Mouse (Mus musculus) urinary bladder, postnatal 4 days (tissue): ENCODE results near the gene Pappa.

ENCODE experiments used
- DNase-seq, 2 experiments: peaks; one replicate each; pipeline ENCODE4 v3.0.0; 2021 to 2022; ENCODE audit warnings: low spot score in 2 of 2

Pappa gene

GRCm38 (mm10) chr4:65123741-65124224 is at the start of gene Pappa:
TSS of gene Pappa (plus strand) at chr4:65124174.
- DNase-seq = no peak

DNA sequence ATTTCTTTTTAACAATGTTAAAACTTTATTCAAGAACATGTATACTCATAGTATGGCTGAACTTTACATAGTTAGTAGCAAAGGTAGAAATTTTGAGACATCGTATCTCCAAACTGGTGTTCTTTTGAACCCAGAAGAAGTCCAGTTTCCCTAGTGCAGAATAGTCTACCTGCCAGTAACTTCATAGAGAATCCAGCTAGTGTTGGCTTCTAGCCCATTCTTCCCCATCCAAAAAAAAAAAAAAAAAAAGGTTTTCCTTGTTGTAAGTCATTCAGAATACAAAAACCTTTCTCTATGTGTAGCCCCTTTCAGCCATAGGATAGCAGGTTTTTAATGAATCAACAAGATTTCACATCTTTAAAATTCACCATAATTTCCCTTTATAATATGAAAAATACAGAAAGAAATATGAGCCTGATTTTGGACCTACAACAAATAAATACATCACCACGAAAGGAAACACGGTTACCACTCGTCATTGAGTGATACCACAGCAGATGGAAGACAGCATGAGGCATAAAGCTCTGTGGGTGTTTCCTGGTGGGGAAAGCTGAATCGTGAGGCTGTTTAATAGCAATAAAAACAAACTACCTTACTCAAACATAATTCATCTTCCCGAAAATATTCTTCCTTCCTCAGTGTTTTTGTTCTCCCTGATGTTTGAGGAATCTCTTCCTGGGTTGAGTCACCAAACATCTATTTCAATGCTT is 45.9 kb upstream of the Pappa start:
- DNase-seq = no peak

- DNase-seq = no peak
Measured at GRCm38 (mm10) chr4:65086864-65087263, 37.1 kb upstream of the Pappa start.

DNA sequence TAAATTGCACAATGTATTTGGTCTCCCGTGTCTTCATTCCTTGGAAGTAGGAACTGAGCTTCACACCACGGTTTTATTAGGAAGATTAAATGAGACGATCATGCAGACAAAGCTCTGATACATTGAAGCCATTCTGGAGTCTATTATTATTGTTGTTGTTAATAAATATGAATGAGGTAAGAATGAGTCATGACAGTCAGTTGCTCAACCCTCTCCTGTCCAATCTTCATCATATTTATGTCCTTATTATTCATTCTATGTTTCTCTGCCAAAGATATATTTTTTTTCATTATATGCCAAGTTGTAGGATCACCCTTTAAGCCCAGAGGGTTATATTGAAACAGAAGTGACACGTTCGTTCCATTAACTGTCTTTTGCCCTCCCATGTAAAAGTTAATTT is 36.4 kb upstream of the Pappa start:
- no peak for DNase-seq

DNA sequence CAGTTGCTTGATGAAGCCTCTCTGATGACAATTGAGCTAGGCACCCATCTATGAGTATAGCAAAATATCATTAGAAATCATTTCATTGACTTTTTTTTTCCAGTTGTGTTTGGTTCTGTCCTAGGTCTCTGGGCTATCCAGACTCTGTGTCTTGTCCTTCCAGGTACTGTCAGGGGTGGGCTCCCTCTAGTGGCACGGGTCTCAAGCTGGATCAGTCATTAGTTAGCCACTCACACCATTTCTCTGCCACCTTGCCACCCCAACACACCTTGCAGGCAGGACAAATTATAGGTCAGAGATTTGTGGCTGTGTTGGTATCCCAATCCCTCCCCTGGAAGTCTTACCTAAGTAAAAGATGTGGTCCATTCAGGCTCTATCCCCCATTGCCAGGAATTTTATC is 31.8 kb upstream of the Pappa start:
- no peak for DNase-seq

DNA sequence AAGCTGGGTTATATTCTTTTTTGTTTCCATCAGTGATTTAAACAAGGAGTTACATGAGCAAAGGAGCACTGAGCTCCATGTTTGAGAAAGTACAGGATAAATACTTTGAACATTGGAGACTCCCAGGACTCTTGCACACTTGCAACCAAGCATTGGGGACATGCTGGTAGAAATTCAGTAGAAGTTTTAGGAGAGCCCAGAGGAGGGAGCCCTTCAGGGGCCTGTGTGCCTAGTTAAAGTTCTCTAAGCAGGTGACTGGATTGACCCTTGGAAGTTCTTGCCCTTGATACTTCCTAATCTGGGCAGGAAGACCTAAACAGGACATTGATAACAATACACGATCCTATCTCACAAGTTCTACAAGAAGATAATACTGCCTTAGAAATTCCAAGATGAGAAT is 3.6 kb upstream of the Pappa start:
- no peak for DNase-seq

GRCm38 (mm10) chr4:65122841-65123240 is 1.1 kb upstream of the Pappa start:
- no peak for DNase-seq

GRCm38 (mm10) chr4:65124369-65125151 is 586 bp downstream of the Pappa start:
- peak in 1 of 2 experiments; percentile 21 for DNase-seq

DNA sequence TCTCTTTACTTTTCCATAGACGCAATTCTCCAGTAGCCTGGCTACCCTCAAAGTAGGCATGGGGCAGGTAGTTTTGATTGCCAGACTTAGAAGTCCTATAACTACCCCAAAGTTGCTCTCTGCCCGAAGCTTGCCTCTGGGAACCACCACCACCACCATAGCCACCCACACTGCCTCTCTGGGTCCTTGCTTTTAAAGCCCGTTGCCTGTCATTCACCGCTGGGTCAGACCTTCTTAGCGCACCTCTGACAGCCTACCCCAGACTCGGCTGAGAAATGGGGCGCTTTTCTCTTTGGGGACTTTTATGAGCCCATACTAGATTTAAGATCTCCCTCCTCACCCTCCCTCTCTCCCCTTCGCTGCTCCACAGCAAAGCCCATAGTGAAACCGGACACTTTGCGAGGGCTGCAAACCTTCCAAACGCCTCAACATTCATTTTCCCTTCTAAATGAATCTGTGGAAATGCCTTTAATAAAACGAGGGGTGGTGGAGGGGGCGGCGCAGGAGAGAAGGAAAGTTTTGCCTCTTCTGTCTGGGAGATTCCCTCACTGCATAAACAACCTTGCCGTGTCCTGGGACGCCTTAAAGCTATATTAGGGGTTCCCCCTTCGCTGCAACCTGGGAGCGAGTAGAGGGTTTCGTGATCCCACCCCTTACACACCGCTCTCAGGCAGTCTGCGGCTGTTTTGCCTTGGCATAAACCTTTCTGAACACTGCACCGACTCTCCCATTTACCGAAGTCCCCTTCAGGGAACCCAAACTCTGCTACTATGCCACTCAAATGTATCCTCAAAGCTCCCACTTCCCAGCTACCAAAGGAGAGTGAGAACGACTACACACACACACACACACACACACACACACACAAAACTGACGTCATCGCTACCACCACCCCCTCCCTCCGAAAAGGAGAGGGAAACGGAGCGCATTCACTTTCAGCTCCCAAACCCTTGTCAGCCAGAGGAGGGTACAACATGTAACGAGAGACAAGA is 1.7 kb downstream of the Pappa start:
- DNase-seq = peak; percentile 48 to 63

DNA sequence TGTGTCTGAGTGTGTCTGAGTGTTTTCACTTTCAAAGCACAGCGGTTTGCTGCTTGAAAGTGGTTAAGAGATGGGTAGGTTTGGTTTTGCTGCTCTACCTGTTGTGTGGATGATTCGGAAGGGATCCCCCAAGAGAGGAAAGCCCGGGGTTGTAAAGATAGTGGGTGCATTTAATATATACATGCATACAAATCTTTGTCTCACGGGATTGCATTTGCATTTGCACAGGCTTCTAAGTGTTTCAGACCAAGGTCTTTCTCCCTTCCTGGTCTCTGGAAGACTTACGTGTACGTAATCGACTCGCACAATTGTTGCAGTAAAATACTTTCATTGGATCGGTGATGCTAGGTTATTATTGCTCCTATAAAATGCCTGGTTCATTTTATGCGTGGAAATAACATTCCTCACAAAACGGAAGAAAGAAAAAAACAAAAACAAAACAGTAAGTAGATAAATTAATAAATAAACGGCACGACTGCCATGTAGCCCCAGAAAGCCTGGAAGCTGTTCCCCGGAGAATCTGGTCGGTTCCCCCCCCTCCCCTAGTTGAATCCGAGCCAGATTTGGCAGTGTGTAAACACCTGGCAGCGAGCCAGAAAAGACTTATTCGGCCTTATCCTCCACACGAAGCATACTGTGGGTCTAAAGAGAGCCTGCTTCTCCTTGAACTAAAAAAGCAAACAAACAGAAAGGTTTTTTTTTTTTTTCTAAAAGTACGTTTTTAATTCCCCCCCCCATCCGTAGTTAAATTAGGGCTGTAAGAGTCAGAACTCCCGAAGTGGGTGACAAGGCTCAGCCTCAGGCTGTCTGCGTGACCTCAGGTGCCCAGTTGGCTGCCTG is 2.7 kb downstream of the Pappa start:
- peak; percentile 44 to 77 for DNase-seq

- no peak for DNase-seq
Measured at GRCm38 (mm10) chr4:65127291-65127590, 3.3 kb downstream of the Pappa start.

- no peak for DNase-seq
Measured at GRCm38 (mm10) chr4:65132657-65133056, 8.7 kb downstream of the Pappa start.

- no peak for DNase-seq
Measured at GRCm38 (mm10) chr4:65134358-65134757, 10.4 kb downstream of the Pappa start.

DNA sequence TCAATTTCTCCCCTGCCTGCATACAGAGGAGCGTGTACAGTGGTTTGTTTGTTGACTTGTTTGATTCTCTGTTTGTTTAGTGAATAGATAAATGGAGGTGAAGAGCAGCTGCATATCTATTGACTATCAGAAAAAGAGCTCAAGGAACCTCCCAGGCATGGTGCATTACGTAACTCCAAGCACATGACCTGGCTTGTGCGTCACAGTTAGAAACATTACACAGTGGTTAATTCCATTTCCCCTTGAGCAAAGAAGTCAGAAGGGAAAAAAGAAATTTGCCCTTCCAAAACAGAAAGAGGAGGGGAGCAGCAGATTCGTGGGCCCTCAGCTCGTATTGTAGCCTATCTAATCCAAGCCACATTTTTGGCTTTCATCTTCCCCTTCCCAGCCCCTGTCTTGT is 11.1 kb downstream of the Pappa start:
- no peak for DNase-seq

DNA sequence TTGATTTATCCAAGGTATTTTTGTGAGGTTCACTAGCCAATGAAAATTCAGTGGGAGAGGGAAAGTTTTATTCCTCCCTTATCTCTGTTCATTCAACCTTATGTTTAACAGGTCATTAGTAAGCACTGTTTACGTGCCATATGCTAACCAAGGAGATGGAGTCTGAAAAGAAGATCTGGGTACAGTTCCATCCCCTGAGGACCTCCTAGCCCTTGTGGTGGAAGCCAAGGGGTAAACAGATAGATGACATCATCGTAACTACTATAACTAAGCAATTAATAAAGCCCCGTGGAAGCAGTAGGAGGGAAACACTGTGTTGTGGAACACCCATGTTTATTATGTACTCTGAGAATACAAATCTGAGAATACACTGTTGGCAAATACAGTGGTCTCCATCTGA is 12.6 kb downstream of the Pappa start:
- no peak for DNase-seq

DNA sequence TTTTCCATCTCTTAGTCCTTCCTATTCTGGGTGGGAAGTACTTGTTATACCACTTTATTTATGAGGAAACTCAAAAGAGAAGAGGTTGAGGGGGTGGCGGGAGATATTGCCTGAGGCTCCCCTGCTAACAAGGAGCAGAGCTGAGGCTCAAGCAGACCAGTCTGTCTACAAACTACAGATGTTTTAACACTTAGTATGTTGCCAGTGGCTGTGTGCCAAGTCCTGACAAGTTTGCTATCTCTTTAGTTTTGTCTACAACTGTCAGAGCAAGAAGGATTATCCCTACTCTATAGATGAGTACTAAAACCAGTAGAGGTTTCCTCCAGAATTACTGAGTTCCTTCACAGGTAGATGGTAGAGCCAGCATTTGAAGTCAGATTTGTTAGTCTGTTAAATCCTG is 23.0 kb downstream of the Pappa start:
- DNase-seq = no peak

DNA sequence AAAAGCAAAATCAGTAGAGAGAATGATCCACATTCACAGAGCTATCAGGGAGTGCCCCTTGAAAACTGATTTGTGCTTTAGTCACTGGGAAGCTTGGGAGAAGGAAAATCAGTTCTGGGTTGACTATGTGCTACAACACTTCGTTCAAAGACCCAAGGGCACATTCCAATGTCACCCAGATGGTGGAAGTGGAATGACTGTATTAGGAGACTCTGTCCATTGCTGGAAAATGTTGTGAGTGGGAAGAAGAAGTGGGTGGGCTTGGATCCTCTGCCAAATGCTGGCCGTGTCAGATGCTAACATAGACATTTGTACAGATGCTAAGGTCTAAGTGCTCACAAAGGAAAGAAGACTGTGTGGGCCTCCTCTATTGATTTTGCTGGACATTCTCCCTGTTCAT is 29.6 kb downstream of the Pappa start:
- DNase-seq = no peak

DNA sequence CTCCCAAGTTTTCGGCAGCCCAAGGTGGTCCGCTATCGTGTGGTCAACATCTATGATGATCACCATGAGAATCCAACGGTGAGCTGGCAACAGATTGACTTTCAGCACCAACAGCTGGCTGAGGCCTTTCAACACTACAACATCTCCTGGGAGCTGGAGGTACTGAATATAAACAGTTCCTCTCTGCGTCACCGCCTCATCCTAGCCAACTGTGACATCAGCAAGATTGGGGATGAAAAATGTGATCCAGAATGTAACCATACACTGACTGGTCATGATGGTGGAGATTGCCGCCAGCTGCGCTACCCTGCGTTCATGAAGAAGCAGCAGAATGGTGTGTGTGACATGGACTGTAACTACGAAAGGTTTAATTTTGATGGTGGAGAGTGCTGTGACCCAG is 32.3 kb downstream of the Pappa start:
- no peak for DNase-seq

DNA sequence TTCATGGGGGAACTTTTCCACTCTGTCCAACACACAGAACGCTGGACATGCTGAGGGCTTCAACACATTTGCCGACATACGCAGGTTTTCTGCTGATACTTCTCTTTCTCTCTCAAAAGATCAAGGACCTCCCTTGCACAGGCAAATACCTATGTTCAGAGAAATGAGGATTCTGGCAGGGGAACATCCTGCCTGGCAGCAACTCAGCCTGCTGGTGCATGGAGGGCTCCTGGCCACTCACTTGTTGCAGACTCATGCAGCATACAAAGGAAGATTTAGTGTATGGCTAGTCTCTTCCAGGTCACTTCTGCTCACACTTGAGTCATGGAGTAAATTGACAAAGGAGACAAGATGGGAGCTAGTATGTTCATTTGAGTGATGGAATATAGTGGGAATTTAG is 34.7 kb downstream of the Pappa start:
- DNase-seq = no peak

DNA sequence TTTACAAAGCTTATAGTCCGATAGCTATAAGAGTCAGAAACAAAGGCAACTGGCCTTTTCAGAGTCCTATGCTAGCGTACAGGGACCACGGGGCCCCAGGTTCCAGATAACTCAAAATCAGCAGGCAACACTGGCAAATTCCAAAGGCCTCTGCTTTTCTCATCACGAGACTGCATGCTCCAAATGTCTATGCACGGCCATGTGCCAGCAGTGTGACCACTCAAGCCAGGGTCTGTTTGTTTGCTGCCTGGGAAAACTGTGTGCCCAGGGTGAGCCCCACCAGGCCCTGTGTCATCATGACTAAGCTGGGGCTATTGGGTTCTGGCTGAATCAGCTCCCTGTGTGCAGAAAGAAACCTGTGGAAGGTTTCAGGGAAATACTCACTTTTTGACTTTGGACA is 35.5 kb downstream of the Pappa start:
- DNase-seq = no peak

DNA sequence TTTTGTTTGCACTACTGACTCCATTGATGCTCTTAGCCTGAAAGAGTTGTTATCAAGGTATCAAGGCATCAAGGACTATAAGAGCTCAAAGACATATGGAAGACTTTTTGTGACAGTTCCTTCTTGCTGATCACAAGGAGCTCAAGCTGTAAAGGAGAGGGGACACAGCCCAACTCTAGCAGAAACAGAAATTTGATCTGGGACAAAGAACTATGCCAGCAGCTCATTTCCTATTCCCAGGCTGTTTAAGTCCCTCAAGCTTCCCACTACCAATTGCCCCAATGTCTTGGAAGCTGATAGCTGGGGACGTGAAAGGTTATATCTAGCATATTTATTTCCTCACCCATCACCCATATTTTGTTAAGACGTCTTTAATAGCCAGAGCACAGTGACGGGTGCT is 39.7 kb downstream of the Pappa start:
- DNase-seq = no peak
